Mouse (Mus musculus): ENCODE results near the gene Il2ra.
"Not testable (repeated sequence)": the region's sequence is repeated elsewhere in the genome, so short reads cannot be mapped to it uniquely, and the experiment has no call there.

The Il2ra gene

GRCm38 (mm10) chr2:11698994-11699393, 56.4 kb downstream of the Il2ra start:
- in situ Hi-C loops (cut with MseI, MboI) = no loop called here

- in situ Hi-C loops (cut with MseI, MboI) = no loop called here
Observed at GRCm38 (mm10) chr2:11699905-11700304, 57.3 kb downstream of the Il2ra start.

- in situ Hi-C loops (cut with MseI, MboI) = no loop called here
Observed at GRCm38 (mm10) chr2:11705201-11706025, 62.8 kb downstream of the Il2ra start, which contains the start of gene Il15ra. TSS of gene Il15ra (plus strand) at chr2:11705290.

DNA sequence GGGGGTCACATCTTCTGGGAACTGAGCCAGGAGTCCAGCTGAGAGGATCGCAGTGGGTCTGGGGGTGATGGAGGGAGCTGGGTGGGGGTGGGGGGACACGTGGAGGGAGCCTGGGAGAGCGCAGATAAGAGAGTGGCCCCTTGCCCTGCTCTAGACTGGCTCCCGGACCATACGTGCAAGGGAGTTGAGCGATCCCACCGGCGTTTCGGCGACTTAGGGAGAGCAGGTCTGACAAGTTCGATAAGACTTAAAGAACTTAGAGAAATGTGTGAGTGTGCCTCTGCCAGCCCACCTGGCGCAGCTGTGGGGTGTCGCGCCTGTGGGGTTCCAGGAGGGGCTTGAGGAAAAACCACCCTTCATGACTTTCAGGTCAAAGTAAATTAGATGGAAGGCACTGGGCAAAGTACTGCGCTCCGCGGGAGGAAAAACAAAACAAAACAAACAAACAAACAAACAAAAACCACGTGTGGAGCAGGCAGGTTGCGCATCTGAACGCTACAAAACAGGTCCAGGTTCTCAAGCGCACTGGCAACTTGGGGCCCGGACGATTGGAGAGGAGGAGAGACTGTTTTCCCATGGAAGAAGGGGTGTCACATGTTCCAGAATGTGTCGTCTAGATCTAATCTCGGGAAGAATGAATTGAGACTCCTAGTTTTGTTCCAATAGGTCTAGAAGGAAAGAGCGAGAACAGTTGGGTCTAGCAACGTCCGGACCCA, 63.6 kb downstream of the Il2ra start:
- in situ Hi-C loops (cut with MseI, MboI) = no loop called here

DNA sequence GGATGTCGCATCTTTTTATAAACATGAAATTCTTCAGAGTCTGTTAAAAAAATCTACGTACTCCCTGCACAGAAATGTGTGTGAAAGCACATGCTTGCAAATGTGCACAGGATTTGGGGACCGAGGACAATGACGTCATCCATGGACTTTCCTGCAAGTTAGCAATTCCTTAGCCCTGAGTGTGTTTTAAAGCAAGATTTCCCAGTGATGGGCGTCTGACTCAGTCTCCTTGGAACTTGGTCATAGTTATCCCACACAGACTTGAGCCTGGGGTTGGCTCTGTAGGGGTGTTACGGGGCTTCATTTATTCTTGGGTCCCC, 64.1 kb downstream of the Il2ra start:
- in situ Hi-C loops (cut with MseI, MboI) = no loop called here

DNA sequence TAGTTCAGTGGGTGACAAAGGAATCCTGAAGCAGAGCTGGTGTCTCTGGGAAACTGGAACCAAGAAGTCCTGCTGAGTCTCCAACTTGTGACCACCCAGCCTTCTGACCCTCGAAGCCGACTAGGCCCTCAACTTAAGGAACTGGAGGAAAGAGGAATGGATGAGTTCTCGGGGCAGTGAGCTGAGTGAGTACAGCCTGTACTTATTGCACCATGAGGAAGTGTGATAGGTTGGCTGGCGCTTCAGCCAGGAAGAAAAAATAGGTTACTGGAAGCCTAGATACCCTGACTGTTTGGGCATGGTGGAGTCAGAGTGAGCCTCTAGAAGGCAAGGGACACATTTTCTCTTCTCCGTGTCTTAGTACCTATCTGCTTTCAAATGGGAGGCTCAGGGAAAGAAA, 65.9 kb downstream of the Il2ra start:
- in situ Hi-C loops (cut with MseI, MboI) = no loop called here

DNA sequence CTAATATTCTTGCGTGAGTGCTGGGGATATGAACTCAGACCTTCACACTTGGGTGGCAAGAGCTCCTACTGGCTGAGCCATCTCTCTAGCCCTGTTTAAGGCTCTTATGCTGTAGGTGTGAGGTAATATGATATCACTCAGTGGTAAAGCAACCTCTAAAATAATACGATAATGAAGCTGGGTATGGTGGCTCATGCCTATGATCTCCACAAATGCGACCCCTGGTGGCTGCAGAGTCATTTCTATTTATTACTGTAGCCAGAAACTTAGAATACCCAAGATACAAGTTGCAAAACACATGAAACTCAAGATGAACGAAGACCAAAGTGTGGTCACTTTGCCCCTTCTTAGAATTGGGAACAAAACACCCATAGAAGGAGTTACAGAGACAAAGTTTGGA, 67.5 kb downstream of the Il2ra start:
- in situ Hi-C loops (cut with MseI, MboI) = not testable (repeated sequence)

GRCm38 (mm10) chr2:11712483-11712990, 69.9 kb downstream of the Il2ra start:
- in situ Hi-C loops (cut with MseI, MboI) = no loop called here

DNA sequence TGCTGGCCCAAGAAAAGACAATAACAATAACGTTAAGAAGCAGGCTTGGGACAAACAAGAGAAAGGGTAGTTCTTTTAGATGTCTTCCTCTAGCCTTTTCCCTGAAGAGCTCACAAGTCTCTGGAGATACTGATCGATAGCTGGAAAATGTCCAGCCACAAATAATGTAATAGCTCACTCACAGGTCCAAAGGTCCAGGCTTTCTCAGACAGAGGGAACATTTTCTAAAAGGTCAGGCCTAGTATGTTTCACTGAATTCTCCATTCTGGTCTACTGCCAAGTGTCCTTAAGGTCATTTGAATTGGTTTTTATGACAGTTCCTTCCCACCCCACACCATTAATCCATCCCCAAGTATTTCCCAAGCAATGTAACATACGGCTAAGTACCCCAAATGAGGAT, 70.4 kb downstream of the Il2ra start:
- in situ Hi-C loops (cut with MseI, MboI) = no loop called here

DNA sequence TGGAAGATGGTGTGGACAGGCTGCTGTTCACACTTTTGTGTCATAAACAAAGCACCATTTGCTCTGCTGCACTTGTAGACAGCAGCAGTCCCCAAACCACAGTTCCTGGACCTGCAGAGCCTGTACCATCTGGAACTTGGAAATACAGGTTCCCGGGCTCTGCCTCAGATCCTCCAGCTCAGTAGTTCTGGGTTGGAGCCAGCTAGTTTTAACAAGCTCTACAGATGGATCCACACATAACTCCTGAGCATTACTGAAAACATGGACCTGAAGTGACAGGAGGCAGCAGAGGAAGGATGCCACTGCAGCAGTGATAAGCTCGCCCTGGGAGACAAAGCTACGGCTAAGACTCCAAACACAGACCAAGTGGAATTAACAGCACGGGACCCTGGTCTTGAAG, 71.9 kb downstream of the Il2ra start:
- in situ Hi-C loops (cut with MseI, MboI) = no loop called here

GRCm38 (mm10) chr2:11718573-11718972, 76.0 kb downstream of the Il2ra start:
- in situ Hi-C loops (cut with MseI, MboI) = no loop called here

DNA sequence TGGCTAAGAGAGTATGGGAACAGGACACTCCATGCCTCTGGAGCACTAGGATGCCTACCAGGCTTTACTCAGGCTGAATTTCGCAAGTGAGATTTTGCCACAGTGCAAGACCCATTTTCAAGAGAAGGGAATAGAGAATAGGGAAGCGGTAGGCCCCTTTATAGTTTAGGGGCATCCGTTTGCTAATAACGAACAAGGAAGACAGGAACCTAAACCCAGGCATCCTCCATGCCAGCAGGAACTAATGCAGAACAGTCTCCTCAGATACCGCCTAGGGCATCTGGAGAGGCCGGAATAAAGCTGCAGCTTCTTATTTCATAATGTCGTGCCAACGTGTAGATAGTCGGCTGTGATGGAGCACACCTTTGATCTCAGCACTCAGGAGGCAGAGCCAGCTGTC, 80.0 kb downstream of the Il2ra start:
- in situ Hi-C loops (cut with MseI, MboI) = no loop called here

GRCm38 (mm10) chr2:11727574-11727973, 85.0 kb downstream of the Il2ra start:
- in situ Hi-C loops (cut with MseI, MboI) = no loop called here

- in situ Hi-C loops (cut with MseI, MboI) = no loop called here
Observed at GRCm38 (mm10) chr2:11729091-11729490, 86.5 kb downstream of the Il2ra start.

DNA sequence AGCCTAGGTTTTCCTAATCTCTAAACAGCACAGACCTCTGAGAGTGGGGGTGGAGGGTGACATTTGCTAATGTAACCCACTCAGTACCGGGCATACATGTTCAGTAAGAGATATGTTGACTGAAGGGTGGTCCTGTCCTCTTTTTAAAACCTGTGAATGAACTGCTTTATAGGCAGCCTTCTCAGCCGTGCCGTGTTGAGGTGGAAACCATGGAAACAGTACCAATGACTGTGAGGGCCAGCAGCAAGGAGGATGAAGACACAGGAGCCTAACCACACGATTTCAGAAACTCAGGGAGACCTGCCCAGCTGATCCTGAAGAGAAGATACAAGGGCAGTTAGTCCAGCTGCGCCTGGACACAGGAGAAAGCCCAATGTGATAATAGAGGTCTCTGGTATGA, 90.4 kb downstream of the Il2ra start:
- in situ Hi-C loops (cut with MseI, MboI) = no loop called here

DNA sequence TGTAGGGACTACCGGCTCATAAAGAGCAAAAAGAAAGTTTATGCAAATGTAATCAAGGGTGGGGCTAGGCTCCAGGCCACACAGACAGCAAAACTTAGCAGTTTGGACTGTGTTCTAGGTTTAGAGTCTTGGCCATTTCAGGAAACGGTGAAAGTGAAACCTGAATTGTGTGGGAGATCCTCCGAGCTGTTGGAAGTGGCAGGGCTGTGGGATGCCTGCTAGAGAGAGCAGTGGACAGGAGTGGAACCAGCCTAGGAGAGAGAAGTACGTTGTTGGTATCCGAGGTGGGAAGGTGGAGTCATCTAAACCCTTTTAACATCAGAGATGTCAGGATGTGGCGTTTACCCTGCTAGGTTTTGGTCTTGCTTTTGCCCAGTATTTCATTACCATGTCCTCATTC, 93.2 kb downstream of the Il2ra start:
- in situ Hi-C loops (cut with MseI, MboI) = no loop called here

DNA sequence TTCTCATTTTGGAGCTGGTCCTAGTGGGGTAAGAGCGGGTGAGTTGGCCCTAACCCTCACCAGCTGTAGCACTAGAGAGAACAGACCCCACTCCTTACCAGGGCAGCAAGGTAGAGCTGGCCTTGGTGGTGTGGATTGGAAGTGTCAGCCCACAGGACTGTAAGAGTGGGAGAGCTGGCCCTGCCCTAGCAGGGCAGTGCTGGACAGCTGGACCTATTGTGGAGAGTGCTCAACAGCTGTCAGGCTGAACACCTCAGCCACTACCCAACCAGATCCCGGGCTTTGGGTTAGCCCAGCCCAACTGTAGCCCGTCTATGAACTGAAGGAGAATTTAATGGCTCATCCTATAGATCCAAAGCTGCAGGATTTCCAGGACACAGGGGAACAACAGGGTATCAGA, 96.2 kb downstream of the Il2ra start:
- in situ Hi-C loops (cut with MseI, MboI) = no loop called here

- in situ Hi-C loops (cut with MseI, MboI) = no loop called here
Observed at GRCm38 (mm10) chr2:11739516-11740051, 97.0 kb downstream of the Il2ra start.
